Mouse (Mus musculus) right cerebral cortex, adult 18-20 months (tissue): ENCODE measurements at regions not wholly inside any gene's neighbourhood (a gene's known extent, or its start where the extent isn't known, plus 50 kb on each side); places are given as distances from the start of the nearest gene placed in this dataset.
"Not testable (repeated sequence)": the region's sequence is repeated elsewhere in the genome, so short reads cannot be mapped to it uniquely, and the experiment has no call there.

Experiments used
- DNase-seq: peaks from one replicate; pipeline ENCODE4 v3.0.0; 2022; ENCODE audit warnings: mixed read lengths

- DNase-seq = no peak
These were observed 781.7 kb upstream of the Man1a start for GRCm38 (mm10) chr10:54858075-54858474.

GRCm38 (mm10) chr10:54841591-54841990 lies 765.2 kb upstream of the Man1a start:
- peak; percentile 5 for DNase-seq

- DNase-seq = no peak
These were observed 762.6 kb upstream of the Man1a start for GRCm38 (mm10) chr10:54839008-54839407.

- no peak for DNase-seq
These were observed 738.3 kb upstream of the Man1a start for GRCm38 (mm10) chr10:54814604-54815122.

- no peak for DNase-seq
These were observed 723.2 kb upstream of the Man1a start for GRCm38 (mm10) chr10:54799478-54800196.

GRCm38 (mm10) chr10:54797306-54797705 lies 720.9 kb upstream of the Man1a start:
- peak; percentile 9 for DNase-seq

GRCm38 (mm10) chr10:54761084-54761483 lies 684.7 kb upstream of the Man1a start:
- DNase-seq = no peak

GRCm38 (mm10) chr10:54749239-54749638 lies 672.8 kb upstream of the Man1a start:
- DNase-seq = no peak

- no peak for DNase-seq
These were observed 660.7 kb upstream of the Man1a start for GRCm38 (mm10) chr10:54737108-54737507.

- no peak for DNase-seq
These were observed 636.3 kb upstream of the Man1a start for GRCm38 (mm10) chr10:54712684-54713083.

- DNase-seq = not testable (repeated sequence)
These were observed 591.4 kb upstream of the Man1a start for GRCm38 (mm10) chr10:54667791-54668190.
